Mouse (Mus musculus): ENCODE data around the gene Igsf10. TPM values are rescaled to one million over a fixed set of nuclear protein-coding genes. Genes with fewer than 3 reads are reported as not detected.
A peak's percentile ranks its signal among the peaks of the same experiment; 100 is the strongest.
"Not testable (repeated sequence)": the region's sequence is repeated elsewhere in the genome, so short reads cannot be mapped to it uniquely, and the experiment has no call there.

Gene Igsf10
- polyA plus RNA-seq (2012; rRNA removed): 0.17 and 0.19 TPM in 2 replicates

- peak within 1 kb of the TSS; percentile 90 for H3K4me3 ChIP-seq (ENCODE audit: control insufficient read depth, low read depth, low read length)
- H3K27ac ChIP-seq (ENCODE audit: control insufficient read depth, insufficient read depth, low read depth, low read length): no peak within 1 kb of the TSS
- peaks cover 5% of the 10 kb centered on the region for H3K4me1 ChIP-seq (ENCODE audit: control insufficient read depth, insufficient read depth, low read length)
- no peaks in the 10 kb centered on the region for H3K36me3 ChIP-seq (ENCODE audit: control insufficient read depth, insufficient read depth, low read length)
- TF ChIP-seq CTCF (IDR thresholded peaks at IDR 0.05; ENCODE audit: control insufficient read depth, insufficient read depth, insufficient replicate concordance, low read depth, low read length) (no peak), POLR2A (IDR thresholded peaks at IDR 0.05; ENCODE audit: control insufficient read depth, low read depth, low read length) (no peak)
- H3K27me3 ChIP-seq (ENCODE audit: control insufficient read depth, insufficient read depth, low read length): no peaks in the 10 kb centered on the region
These were observed at the start of gene Igsf10 for GRCm38 (mm10) chr3:59344065-59344905. Gene Igsf10, minus strand, starts transcription at chr3:59344394.

DNA sequence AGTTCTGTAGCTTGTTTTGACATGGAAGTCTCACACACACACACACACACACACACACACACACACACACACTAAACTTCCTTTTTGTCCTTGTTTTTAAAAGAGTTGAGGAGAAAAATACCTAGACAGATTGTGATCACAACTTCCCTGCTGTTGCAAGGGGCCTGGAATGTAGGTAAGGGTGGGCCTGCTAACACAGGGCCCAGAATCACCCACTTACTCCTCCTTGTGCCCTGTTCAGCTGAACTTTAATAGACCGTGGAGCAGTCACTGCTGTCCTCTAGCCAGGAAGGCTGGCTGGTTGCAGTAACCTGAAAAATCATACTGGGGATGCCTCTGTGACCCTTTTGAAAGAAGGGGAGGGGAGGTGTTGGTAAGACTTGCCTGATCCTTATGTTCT is 41.4 kb upstream of the Igsf10 start:
- H3K36me3 ChIP-seq (ENCODE audit: control insufficient read depth, insufficient read depth, low read length): no peaks in the 10 kb centered on the region

GRCm38 (mm10) chr3:59385000-59385399 is 40.8 kb upstream of the Igsf10 start:
- Histone ChIP-seq H3K27ac (ENCODE audit: control insufficient read depth, insufficient read depth, low read depth, low read length) (no peak overlapping the region), H3K4me1 (ENCODE audit: control insufficient read depth, insufficient read depth, low read length) (no peaks in the 10 kb centered on the region), H3K27me3 (ENCODE audit: control insufficient read depth, insufficient read depth, low read length) (no peaks in the 10 kb centered on the region), H3K36me3 (ENCODE audit: control insufficient read depth, insufficient read depth, low read length) (no peaks in the 10 kb centered on the region), H3K4me3 (ENCODE audit: control insufficient read depth, low read depth, low read length) (no peak overlapping the region)
- no peak for TF ChIP-seq POLR2A (IDR thresholded peaks at IDR 0.05; ENCODE audit: control insufficient read depth, low read depth, low read length)
- TF ChIP-seq CTCF (IDR thresholded peaks at IDR 0.05; ENCODE audit: control insufficient read depth, insufficient read depth, insufficient replicate concordance, low read depth, low read length): no peak

More for the DNA sequence above, 41.4 kb upstream of the Igsf10 start:
- no peaks in the 10 kb centered on the region for H3K27me3 ChIP-seq (ENCODE audit: control insufficient read depth, insufficient read depth, low read length)
- H3K27ac ChIP-seq (ENCODE audit: control insufficient read depth, insufficient read depth, low read depth, low read length): no peak overlapping the region
- no peak overlapping the region for H3K4me3 ChIP-seq (ENCODE audit: control insufficient read depth, low read depth, low read length)
- TF ChIP-seq POLR2A (IDR thresholded peaks at IDR 0.05; ENCODE audit: control insufficient read depth, low read depth, low read length): no peak
- no peaks in the 10 kb centered on the region for H3K4me1 ChIP-seq (ENCODE audit: control insufficient read depth, insufficient read depth, low read length)

DNA sequence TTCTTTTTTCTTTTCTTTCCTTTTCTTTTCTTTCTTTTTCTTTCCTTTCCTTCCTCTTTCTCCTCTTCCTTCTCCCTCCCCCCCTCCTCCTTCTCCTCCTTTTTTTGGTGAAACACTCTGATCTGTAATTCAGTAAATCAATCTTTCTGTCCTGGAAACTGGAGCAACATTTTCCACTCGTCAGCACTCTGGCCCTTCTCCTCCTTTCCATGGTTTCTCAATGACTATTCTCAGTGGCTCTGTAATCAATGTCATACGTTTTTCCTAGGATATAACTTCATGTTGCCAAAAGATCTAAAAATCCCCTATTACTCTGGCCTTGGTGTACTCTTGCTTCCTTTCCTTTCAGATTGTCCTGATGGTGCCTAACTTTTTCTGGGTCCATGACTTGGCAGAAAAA is 40.1 kb upstream of the Igsf10 start:
- H3K27ac ChIP-seq (ENCODE audit: control insufficient read depth, insufficient read depth, low read depth, low read length): no peak overlapping the region
- H3K36me3 ChIP-seq (ENCODE audit: control insufficient read depth, insufficient read depth, low read length): no peaks in the 10 kb centered on the region
- no peak overlapping the region for H3K4me3 ChIP-seq (ENCODE audit: control insufficient read depth, low read depth, low read length)
- H3K27me3 ChIP-seq (ENCODE audit: control insufficient read depth, insufficient read depth, low read length): no peaks in the 10 kb centered on the region
- TF ChIP-seq CTCF (IDR thresholded peaks at IDR 0.05; ENCODE audit: control insufficient read depth, insufficient read depth, insufficient replicate concordance, low read depth, low read length) (no peak), POLR2A (IDR thresholded peaks at IDR 0.05; ENCODE audit: control insufficient read depth, low read depth, low read length) (no peak)
- no peaks in the 10 kb centered on the region for H3K4me1 ChIP-seq (ENCODE audit: control insufficient read depth, insufficient read depth, low read length)

DNA sequence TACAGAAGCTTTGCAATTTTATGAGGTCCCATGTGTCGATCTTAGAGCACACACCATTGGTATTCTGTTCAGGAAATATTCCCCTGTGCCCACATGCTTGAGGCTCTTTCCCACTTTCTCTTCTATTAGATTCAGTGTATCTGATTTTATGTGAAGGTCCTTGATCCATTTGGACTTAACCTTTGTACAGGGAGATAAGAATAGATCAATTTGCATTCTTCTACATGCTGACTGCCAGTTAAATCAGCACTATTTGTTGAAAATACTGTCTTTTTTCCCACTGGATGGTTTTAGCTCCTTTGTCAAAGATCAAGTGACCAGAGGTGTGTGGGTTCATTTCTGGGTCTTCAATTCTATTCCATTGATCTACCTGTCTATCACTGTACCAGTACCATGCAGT is 34.6 kb upstream of the Igsf10 start:
- H3K4me3 ChIP-seq (ENCODE audit: control insufficient read depth, low read depth, low read length); H3K36me3 ChIP-seq (ENCODE audit: control insufficient read depth, insufficient read depth, low read length); H3K4me1 ChIP-seq (ENCODE audit: control insufficient read depth, insufficient read depth, low read length); H3K27me3 ChIP-seq (ENCODE audit: control insufficient read depth, insufficient read depth, low read length); H3K27ac ChIP-seq (ENCODE audit: control insufficient read depth, insufficient read depth, low read depth, low read length): not testable (repeated sequence)

DNA sequence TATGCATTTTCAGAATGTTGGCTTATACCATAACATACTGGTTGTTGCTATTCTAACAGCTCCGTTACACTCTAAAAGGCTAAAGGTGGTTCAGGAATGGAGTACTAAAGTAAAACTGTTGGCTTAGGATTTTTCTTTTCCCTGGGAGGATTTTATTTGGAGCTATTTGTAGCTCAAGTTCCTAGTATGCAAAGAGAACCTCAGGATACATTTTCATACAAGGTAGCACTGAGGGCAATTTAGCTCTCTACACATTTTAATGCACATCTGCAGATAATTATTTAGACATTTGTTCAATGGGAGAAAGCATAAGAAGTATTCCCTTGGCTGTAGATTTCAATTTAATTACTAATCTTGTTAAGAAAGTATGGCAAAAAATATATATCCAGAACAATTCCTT is 17.7 kb upstream of the Igsf10 start:
- Histone ChIP-seq H3K27ac (ENCODE audit: control insufficient read depth, insufficient read depth, low read depth, low read length) (no peak overlapping the region), H3K27me3 (ENCODE audit: control insufficient read depth, insufficient read depth, low read length) (no peaks in the 10 kb centered on the region), H3K4me3 (ENCODE audit: control insufficient read depth, low read depth, low read length) (no peak overlapping the region), H3K36me3 (ENCODE audit: control insufficient read depth, insufficient read depth, low read length) (no peaks in the 10 kb centered on the region), H3K4me1 (ENCODE audit: control insufficient read depth, insufficient read depth, low read length) (no peaks in the 10 kb centered on the region)
- TF ChIP-seq CTCF (IDR thresholded peaks at IDR 0.05; ENCODE audit: control insufficient read depth, insufficient read depth, insufficient replicate concordance, low read depth, low read length) (no peak), POLR2A (IDR thresholded peaks at IDR 0.05; ENCODE audit: control insufficient read depth, low read depth, low read length) (no peak)

DNA sequence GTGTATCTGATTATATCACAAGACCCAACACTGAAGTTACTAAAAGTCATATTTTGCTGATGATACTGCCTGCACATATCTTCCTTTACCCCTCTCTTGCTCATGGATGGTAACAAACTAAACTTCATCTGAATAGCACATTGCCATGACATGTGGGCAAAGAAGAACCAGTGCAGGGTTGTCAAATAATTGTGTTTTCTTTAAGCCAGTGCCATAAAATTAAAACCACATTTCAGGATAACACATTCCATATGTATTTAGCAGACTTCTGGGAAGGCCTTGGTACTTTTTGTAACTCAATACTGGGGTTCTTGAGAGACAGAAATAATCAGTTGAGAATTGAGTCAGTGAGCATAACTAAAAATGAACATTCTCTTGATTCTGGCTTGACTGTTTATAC is 15.9 kb upstream of the Igsf10 start:
- Histone ChIP-seq H3K27me3 (ENCODE audit: control insufficient read depth, insufficient read depth, low read length) (no peaks in the 10 kb centered on the region), H3K27ac (ENCODE audit: control insufficient read depth, insufficient read depth, low read depth, low read length) (no peak overlapping the region), H3K4me3 (ENCODE audit: control insufficient read depth, low read depth, low read length) (no peak overlapping the region), H3K4me1 (ENCODE audit: control insufficient read depth, insufficient read depth, low read length) (no peaks in the 10 kb centered on the region), H3K36me3 (ENCODE audit: control insufficient read depth, insufficient read depth, low read length) (no peaks in the 10 kb centered on the region)
- TF ChIP-seq CTCF (IDR thresholded peaks at IDR 0.05; ENCODE audit: control insufficient read depth, insufficient read depth, insufficient replicate concordance, low read depth, low read length) (no peak), POLR2A (IDR thresholded peaks at IDR 0.05; ENCODE audit: control insufficient read depth, low read depth, low read length) (no peak)

- Histone ChIP-seq H3K4me1 (ENCODE audit: control insufficient read depth, insufficient read depth, low read length) (no peaks in the 10 kb centered on the region), H3K27me3 (ENCODE audit: control insufficient read depth, insufficient read depth, low read length) (no peaks in the 10 kb centered on the region), H3K27ac (ENCODE audit: control insufficient read depth, insufficient read depth, low read depth, low read length) (no peak overlapping the region), H3K4me3 (ENCODE audit: control insufficient read depth, low read depth, low read length) (no peak overlapping the region), H3K36me3 (ENCODE audit: control insufficient read depth, insufficient read depth, low read length) (no peaks in the 10 kb centered on the region)
- no peak for TF ChIP-seq CTCF (IDR thresholded peaks at IDR 0.05; ENCODE audit: control insufficient read depth, insufficient read depth, insufficient replicate concordance, low read depth, low read length)
- TF ChIP-seq POLR2A (IDR thresholded peaks at IDR 0.05; ENCODE audit: control insufficient read depth, low read depth, low read length): no peak
These were observed 10.0 kb upstream of the Igsf10 start for GRCm38 (mm10) chr3:59354156-59354555.

Measured in testis, adult 2 months (tissue).